Mouse (Mus musculus) hematopoietic stem cell, adult 5-6 weeks (primary cell): Measurements from ENCODE around the gene Ola1. TPM values are rescaled to one million over a fixed set of nuclear protein-coding genes. Genes with fewer than 3 reads are reported as not detected.

Experiments used
- ATAC-seq, 2 experiments: fragments of 125-278 bp in 1 of 2; replicated peaks in 1 of 2; 2 replicates each; pipeline ENCODE4 v1.8.0; 2016 to 2017; ENCODE audit warnings: inconsistent platforms in 2 of 2, mild to moderate bottlenecking in 2 of 2, moderate number of reproducible peaks in 2 of 2, low read depth in 1 of 2, moderate TSS enrichment in 1 of 2; ENCODE audit not compliant: low FRiP score in 2 of 2, poor library complexity in 2 of 2, severe bottlenecking in 2 of 2, insufficient read depth in 1 of 2, low TSS enrichment in 1 of 2
- total RNA-seq: library from RNA; stranded (forward); fragments of 172-1452, 232-1000 nt; gene quantifications from 2 replicates; pipeline ENCODE4 v1.2.3, GENCODE M21; 2017

Ola1 gene
- total RNA-seq, 1 experiment from 2014 or later: 115 TPM

GRCm38 (mm10) chr2:73049977-73050376 lies 168.7 kb downstream of the Ola1 start:
- no peak for ATAC-seq

GRCm38 (mm10) chr2:73049001-73049684 lies 169.6 kb downstream of the Ola1 start:
- ATAC-seq: no peak; a peak in 1 of 4 replicates

GRCm38 (mm10) chr2:73047061-73047741 lies 171.5 kb downstream of the Ola1 start:
- ATAC-seq: no peak

- no peak for ATAC-seq
Measured at GRCm38 (mm10) chr2:73046576-73046975, 172.1 kb downstream of the Ola1 start.

GRCm38 (mm10) chr2:73045505-73045904 lies 173.2 kb downstream of the Ola1 start:
- no peak for ATAC-seq

Other genes with a start within 250 kb of the Ola1 start
- gene Sp3, start 238.5 kb downstream of the Ola1 start, total RNA-seq: 160 and 167 TPM in 2 replicates
- gene Gm11084, start 232.2 kb downstream of the Ola1 start, total RNA-seq: not detected in 2 replicates
- gene Sp9, start 53.0 kb upstream of the Ola1 start, total RNA-seq: not detected in 2 replicates
- 8.5 and 20.6 TPM in 2 replicates for gene Scrn3, start 93.7 kb upstream of the Ola1 start, total RNA-seq
- gene Cir1, start 93.8 kb upstream of the Ola1 start, total RNA-seq: 30.0 and 39.5 TPM in 2 replicates
- 0.81 and 2.2 TPM in 2 replicates for gene Gpr155, start 167.6 kb upstream of the Ola1 start, total RNA-seq